Mouse (Mus musculus) megakaryocyte, embryonic 14.5 days (primary cell): ENCODE data around the gene Olfr896-ps1.

ENCODE experiments used
- FLI1 ChIP-seq: IDR thresholded peaks from 2 replicates; pipeline ENCODE4 v1.6.1; 2012; ENCODE audit warnings: low read length, inconsistent platforms, mixed read lengths
- GATA1 ChIP-seq: IDR thresholded peaks from 3 replicates; pipeline ENCODE4 v1.6.1; 2012; ENCODE audit warnings: mixed read lengths, low read length, inconsistent platforms, borderline replicate concordance

DNA sequence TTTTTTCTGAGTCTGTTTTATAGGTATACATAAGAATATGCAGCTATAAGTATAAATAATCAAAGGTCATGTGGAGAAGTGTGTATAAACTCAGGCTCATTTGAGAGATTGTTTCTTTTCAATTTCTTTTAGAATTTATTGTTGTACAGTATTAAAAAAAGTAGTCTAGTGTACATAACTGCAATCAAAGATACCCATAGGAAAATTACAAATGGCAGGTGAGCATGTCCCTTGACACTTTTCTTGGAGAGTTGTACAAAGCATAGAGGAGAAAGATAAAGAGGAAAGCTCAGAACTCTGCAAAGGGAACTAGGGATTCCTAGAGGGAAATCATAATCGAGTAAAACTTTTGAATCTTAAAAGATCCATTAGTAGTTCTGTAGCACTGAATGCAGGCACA lies at the start of gene Olfr896-ps1:
- TF ChIP-seq GATA1 (no peak), FLI1 (no peak)
